Mouse (Mus musculus): ENCODE data around the gene Gnaz.

GRCm38 (mm10) chr10:75001391-75001790 is 34.4 kb downstream of the Gnaz start:
- TF ChIP-seq EP300 (IDR thresholded peaks at IDR 0.05; ENCODE audit: low read depth) (no peak), CTCF (IDR thresholded peaks at IDR 0.05; ENCODE audit: low read depth) (no peak)
